Mouse (Mus musculus) MEL (cell line): ENCODE results near the gene Ndufb7.

Experiments
- CHD1 ChIP-seq: IDR thresholded peaks from 2 replicates; pipeline ENCODE4 v1.6.1; 2012; ENCODE audit warnings: low read depth, mild to moderate bottlenecking, inconsistent platforms, low read length, improper control_type of control experiment
- CTCF ChIP-seq, 3 experiments: IDR thresholded peaks in 2 of 3; conservative IDR thresholded peaks in 1 of 3; 2 replicates each; pipeline ENCODE4 v1.5.1; 2011 to 2012; ENCODE audit warnings: low read length in 3 of 3, low read depth in 2 of 3, mild to moderate bottlenecking in 2 of 3, improper control_type of control experiment in 1 of 3, inconsistent platforms in 1 of 3, mixed read lengths in 1 of 3, moderate library complexity in 1 of 3; ENCODE audit not compliant: control insufficient read depth in 1 of 3, insufficient read depth in 1 of 3, poor library complexity in 1 of 3, severe bottlenecking in 1 of 3
- EP300 ChIP-seq, 2 experiments: IDR thresholded peaks; 2 replicates each; pipeline ENCODE4 v1.6.1; 2011; ENCODE audit warnings: improper control_type of control experiment in 2 of 2, low read length in 2 of 2, low read depth in 1 of 2, mild to moderate bottlenecking in 1 of 2
- POLR2A ChIP-seq, 2 experiments: IDR thresholded peaks; 2 replicates each; pipeline ENCODE4 v1.6.1; 2011 to 2012; ENCODE audit warnings: low read length in 2 of 2, mild to moderate bottlenecking in 2 of 2, control low read depth in 1 of 2, improper control_type of control experiment in 1 of 2, low read depth in 1 of 2, moderate library complexity in 1 of 2; ENCODE audit not compliant: control insufficient read depth in 1 of 2, insufficient read depth in 1 of 2, poor library complexity in 1 of 2
- SMC3 ChIP-seq: IDR thresholded peaks from 2 replicates; pipeline ENCODE4 v1.6.1; 2011; ENCODE audit warnings: low read depth, low read length, improper control_type of control experiment
- USF1 ChIP-seq: IDR thresholded peaks from 2 replicates; pipeline ENCODE4 v1.6.1; 2014; ENCODE audit warnings: low read depth, mild to moderate bottlenecking, inconsistent platforms, low read length, improper control_type of control experiment, moderate library complexity
- ZC3H11A ChIP-seq: IDR thresholded peaks from 2 replicates; pipeline ENCODE4 v1.6.1; 2012; ENCODE audit warnings: low read depth, mild to moderate bottlenecking, inconsistent platforms, low read length, improper control_type of control experiment
- ZNF384 ChIP-seq: IDR thresholded peaks from 2 replicates; pipeline ENCODE4 v1.6.1; 2012; ENCODE audit warnings: low read depth, mild to moderate bottlenecking, inconsistent platforms, low read length, improper control_type of control experiment

- no peak for TF ChIP-seq EP300 (IDR thresholded peaks at IDR 0.05; ENCODE audit: low read depth in 1 of 2, low read length in 2 of 2)
- no peak for TF ChIP-seq ZNF384
- no peak for TF ChIP-seq SMC3
- no peak for TF ChIP-seq CTCF (IDR thresholded peaks at IDR 0.05 in 2 of 3, conservative IDR thresholded peaks at IDR 0.05 in 1 of 3; ENCODE audit: control insufficient read depth in 1 of 3, insufficient read depth in 1 of 3, low read depth in 2 of 3, low read length in 3 of 3, poor library complexity in 1 of 3, severe bottlenecking in 1 of 3)
- no peak for TF ChIP-seq ZC3H11A
- TF ChIP-seq CHD1 = no peak
- TF ChIP-seq USF1 = no peak
- no peak for TF ChIP-seq POLR2A (IDR thresholded peaks at IDR 0.05; ENCODE audit: control insufficient read depth in 1 of 2, insufficient read depth in 1 of 2, low read depth in 1 of 2, low read length in 2 of 2, poor library complexity in 1 of 2)
Measured at GRCm38 (mm10) chr8:83570272-83571000, 4.0 kb downstream of the Ndufb7 start.
